Mouse (Mus musculus) hematopoietic stem cell, adult 5-6 weeks (primary cell): ENCODE measurements around the gene Tnfrsf14. TPM values are rescaled to one million over a fixed set of nuclear protein-coding genes. Genes with fewer than 3 reads are reported as not detected.

Experiments used
- ATAC-seq, 2 experiments: fragments of 125-278 bp in 1 of 2; replicated peaks in 1 of 2; 2 replicates each; pipeline ENCODE4 v1.8.0; 2016 to 2017; ENCODE audit warnings: inconsistent platforms in 2 of 2, mild to moderate bottlenecking in 2 of 2, moderate number of reproducible peaks in 2 of 2, low read depth in 1 of 2, moderate TSS enrichment in 1 of 2; ENCODE audit not compliant: low FRiP score in 2 of 2, poor library complexity in 2 of 2, severe bottlenecking in 2 of 2, insufficient read depth in 1 of 2, low TSS enrichment in 1 of 2
- total RNA-seq: library from RNA; stranded (forward); fragments of 172-1452, 232-1000 nt; gene quantifications from 2 replicates; pipeline ENCODE4 v1.2.3, GENCODE M21; 2017

Gene Tnfrsf14
- total RNA-seq, 1 experiment from 2014 or later: 48.0 TPM

DNA sequence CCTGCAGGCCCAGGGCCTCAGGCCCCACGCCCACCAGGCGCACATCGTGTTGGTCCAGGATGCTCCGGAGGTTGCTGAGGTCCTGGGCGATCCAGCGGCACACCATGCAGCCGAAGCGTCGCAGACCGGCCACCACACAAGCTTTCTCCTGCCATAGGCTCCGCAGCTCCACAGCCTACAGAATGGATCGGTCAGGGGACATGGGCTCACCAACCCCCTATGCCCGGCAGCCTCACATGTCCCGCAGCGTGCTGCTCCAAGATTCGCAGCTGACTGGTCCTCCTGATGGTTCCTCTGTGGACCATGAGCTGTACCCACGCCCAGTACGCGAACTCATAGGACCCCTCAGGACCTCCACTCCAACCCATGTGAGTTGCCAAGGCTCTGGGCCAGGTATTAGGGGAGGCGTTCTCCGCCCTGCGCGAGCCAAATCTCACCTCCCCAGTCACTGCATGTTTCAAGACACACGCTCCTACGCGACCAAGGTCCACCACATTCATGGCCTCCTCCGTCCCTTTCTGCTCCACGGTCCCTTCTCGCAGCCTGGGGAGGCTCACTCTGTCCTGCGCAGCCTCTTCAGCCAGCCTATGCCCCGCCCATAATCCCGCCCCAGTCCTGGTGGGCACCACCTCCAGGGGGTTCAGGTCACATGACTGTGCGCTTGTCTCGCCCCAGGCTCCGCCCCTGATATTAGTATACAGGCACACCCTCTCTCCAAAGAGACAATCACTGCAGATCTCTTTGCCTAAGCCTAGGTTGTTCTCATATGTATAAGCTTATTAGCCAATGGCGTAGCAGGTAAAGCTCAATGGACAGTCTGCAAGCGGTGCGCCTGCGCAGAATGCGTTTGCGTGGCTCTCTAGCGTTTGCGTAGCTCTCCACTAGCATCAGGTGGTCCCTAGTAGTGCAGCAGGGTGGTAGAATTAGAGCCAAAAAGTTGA is 29.6 kb downstream of the Tnfrsf14 start, which contains the start of gene Fam213b:
Gene Fam213b (minus strand): TSS at position 630 of the 941 bp plus-strand sequence.
- peak; percentile 85 to 90 for ATAC-seq

DNA sequence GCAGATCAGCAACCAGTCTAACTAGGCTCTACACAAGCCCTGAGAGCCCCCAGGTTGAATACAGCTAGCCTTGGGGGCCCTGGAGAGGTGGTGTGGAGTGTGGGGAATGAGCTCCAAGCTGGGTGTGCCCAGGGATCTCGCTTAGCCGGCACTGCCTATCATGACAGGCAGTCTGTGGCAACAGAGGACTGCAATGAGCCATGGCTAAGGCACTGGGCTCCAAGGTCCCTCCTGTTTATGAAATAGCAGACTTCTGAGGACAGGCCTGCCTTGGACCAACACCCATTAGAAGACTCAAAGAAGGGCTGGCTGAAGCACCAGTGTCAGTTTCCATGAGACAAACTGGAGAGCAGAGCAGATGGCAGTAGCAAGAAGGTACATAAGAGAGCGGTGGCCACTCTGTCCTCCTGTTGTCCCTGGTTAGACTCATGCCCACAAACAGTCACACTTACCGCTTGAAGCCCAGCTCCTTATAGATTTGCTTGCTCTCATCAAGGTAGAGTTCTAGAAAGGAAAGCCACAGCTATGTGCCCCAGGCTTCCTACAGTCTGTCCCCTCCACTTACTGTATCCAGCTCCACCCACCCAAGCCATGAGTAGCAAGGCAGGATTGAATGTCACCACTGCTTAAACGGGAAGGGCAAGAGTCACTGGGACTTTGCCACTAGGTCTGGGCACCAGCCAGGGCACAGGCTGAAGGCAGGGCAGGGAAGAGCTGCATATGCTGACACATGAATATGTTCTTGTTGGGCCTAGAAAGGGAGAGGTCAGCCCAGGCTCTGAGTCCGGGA is 30.5 kb downstream of the Tnfrsf14 start:
- ATAC-seq: no peak

DNA sequence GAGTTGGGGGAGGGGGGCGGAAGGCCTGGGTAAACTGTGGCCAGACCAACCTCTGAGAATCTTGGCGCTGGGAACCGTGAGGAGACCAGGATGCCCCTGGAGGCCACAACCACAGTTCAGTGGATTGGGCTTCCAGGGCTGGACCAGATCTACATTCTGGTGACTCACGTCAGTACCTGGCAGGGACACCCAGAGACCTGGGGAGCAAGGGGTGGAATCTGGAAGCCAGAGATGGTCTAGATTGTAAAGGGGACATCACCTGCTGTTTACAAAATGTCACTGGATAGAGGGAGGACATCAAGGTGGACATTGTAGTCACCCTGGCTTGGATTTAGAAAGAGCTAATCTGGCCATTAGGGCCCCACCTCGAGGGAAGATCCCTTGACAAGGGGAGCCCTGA is 32.8 kb downstream of the Tnfrsf14 start:
- ATAC-seq: no peak

DNA sequence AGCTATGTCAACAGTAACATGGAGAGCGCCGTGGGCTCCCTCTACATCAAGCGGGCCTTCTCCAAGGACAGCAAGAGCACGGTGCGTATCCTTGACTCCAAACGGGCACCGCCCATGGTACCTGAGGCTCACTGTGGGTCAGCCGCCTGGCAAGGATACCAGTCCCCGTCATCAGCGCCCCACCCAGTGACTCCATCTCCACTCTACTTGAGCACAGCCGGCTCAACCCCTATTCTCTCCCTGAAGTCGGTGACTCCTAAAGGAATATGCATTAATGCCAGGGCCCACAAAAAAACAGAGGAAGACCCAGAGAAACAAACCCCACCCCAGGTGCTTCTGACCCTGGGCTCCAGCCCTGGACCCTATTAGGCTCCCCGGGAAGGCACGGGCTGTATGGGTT is 37.5 kb downstream of the Tnfrsf14 start:
- ATAC-seq: no peak

DNA sequence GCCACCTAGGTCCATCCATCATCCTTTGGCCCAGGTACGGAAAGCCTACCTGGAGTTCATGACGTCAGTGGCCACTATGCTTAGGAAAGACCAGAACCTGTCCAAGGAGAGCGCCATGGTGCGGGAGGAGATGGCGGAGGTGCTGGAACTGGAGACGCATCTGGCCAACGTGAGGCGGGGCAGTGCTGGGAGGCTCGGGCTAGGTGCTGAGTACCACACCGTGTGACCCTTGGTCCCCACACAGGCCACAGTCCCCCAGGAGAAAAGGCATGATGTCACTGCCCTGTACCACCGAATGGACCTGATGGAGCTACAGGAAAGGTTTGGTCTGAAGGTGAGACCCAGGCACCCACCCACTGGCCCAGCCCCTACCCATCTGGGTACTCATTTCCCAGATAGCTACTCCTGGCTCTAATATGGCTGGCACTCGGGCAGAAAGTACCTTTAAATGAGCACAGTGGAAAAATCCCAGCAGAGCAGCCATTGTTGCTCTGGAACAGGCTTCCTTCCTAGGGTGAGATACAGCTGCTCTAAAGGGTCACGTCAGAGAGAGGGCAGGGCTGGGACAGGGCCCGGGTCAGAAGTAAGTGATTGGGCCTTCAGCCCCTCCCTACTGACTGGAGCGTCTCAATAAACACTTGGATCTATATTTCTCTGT is 40.6 kb downstream of the Tnfrsf14 start:
- ATAC-seq: no peak

DNA sequence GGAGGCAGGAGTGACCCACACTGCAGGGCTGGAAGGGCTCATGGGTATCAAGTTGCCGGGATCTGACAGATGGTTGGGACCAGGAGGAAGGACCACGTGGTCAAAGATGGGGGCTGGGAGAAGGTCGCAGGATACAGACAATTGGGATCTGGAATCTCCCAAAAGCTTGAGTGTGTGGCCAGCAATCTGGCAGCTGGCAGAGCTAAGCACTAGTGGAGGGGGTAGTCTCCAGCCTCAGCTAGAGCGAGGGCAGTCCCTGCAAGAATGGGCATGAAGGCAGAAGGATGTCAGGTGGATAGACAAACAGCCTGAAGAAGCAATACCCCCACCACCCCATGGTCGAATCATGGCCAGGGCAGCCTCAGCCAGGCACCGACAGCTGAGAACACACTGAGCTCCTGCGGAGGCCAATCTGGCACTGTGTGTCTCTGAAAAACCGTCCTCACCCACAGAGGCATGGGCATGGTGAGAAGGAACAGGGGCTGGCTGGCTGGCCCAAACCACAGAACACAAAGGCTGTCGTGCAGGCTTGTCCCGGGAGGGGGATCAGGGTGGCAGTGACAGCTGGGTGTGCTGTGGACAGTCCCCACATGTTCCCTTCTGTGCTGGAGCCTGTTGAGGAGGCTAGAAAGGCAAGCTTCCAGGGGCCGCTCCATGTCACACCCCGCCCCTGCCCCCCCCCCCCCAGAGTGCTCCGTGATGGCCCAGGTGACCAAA is 41.3 kb downstream of the Tnfrsf14 start:
- ATAC-seq: no peak

DNA sequence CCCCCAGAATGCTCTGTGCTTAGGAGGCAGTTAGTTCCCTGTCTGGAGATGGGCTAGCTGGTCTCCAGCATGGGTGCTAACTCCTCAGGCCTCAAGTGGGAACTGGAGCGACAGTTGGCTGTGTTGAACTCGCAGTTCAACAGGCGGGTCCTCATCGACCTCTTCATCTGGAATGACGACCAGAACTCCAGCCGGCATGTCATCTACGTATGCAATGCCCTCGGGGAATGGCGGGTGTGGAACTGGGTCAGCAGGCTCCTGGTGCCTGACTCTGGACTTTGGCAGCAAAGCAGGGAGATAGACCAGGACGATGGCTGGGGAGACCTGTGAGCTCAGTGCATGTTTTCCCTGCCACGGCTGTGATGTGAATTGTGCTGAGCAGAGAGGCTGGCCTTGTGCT is 42.9 kb downstream of the Tnfrsf14 start:
- ATAC-seq: no peak

DNA sequence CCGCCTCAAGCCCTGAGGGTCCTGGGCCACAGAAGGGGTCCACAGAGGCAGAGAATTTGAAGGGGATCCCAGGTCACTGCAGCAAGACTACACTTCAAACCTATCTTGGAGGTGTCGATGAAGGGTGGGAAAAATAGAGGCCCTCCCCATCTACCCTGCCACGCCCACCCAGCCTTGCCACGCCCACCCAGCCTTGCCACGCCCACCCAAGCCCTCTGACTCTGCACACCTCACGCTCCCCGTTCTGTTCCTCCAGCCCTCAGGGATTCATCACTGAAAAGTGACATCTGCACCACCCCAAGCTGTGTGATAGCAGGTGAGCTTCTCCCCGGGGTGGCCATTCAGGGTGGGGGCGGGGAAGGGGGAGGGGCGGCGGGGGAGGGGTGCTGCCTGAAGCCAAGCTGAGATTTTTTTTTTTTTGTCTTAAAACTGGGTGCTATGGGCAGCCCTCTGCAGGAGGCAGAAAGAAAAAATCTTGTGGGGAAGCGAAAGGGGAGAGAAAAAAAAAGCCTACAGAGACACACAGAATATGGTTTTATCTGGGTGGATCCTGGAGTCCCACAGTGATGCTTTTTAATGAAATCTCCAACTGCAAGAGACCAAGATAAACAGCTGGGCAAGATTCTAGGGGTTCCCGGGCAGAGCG is 46.2 kb downstream of the Tnfrsf14 start:
- ATAC-seq: no peak

DNA sequence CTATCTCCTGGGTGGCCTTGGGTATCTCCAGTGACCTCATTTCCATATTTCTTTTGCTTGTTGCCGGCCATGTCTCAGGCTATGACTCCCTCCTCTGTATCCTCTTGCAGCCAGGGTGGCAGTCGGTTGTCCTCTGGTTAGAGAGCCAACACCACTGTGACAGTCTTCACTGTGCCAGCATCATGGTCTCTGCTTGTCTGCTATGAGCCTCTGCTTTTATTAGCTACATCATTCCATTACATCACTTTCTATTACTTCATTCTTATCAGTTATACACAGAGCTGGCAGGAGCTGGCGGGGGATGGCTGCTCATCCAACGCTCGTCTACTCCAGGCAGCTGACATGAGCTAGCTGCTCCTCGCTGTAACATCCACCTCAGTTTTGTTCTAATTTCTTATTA is 47.6 kb downstream of the Tnfrsf14 start:
- ATAC-seq: peak in 1 of 2 experiments; percentile 21; a peak in 1 of 4 replicates

DNA sequence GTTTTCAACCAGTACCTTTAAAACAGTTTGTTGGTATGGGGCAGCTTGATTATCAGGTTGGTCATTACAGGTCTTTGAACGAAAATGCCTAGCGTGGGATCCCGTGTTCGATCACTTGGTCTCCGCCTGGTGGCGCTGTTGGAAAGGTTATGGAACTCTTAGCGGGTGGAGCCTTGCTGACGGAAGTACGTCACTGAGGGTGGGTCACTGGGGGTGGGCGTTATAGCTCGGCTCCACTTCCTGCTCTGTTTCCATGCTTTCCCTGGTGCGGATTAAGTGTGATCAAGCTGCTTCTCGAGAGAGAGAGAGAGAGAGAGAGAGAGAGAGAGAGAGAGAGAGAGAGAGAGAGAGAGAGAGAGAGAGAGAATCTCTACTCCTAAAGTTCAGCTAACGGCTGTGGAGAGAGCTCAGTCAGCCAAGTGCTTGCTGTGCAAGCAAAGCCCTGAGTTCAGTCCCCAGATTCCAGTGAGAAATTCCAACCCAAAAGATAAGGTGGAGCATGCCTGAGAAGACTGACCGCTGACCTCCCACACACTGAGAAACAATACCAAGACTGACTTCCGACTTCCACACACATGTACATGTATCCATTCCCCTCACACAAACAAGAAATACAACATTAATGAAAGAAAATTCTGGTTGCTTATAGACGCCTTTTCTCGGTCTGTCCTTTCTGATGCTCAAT is 50.4 kb downstream of the Tnfrsf14 start:
- peak; percentile 94 to 98 for ATAC-seq

DNA sequence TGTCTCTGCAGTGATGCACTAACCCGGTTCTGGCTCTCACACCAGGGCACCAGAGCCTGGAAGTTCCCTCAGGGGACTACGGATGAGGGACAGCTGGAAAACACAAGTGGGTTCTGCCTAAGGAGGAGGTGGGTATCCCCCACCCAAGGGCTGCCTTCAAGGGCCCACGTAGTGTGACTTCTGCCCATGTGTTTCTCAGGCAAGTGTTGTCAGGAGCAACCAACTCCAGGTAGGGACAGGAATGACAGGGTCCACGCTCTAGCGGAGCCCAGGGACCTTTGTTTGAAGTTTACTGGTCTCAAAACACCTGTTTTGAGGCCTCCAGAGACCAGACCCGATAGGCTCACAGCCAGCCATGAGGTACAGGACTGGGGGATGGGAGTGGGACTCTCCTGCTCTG is 55.2 kb downstream of the Tnfrsf14 start:
- ATAC-seq: no peak

Other genes with a start within 250 kb of the Tnfrsf14 start
- gene Ttc34, start 91.1 kb downstream of the Tnfrsf14 start, total RNA-seq: not detected in 2 replicates
- gene Mmel1, start 59.0 kb downstream of the Tnfrsf14 start, total RNA-seq: not detected in 2 replicates
- 0.94 and 2.0 TPM in 2 replicates for gene Fam213b, start 29.4 kb downstream of the Tnfrsf14 start, total RNA-seq
- 1.4 TPM in 1 of 2 replicates, not detected in the other for gene Hes5, start 32.4 kb upstream of the Tnfrsf14 start, total RNA-seq
- 26.7 and 41.8 TPM in 2 replicates for gene Pank4, start 35.6 kb upstream of the Tnfrsf14 start, total RNA-seq
- 0.19 TPM in 1 of 2 replicates, not detected in the other for gene Plch2, start 128.2 kb upstream of the Tnfrsf14 start, total RNA-seq
- gene Pex10, start 138.5 kb upstream of the Tnfrsf14 start, total RNA-seq: 12.9 and 14.6 TPM in 2 replicates
- 113 and 117 TPM in 2 replicates for gene Rer1, start 157.8 kb upstream of the Tnfrsf14 start, total RNA-seq
- 4.6 and 8.6 TPM in 2 replicates for gene Morn1, start 158.0 kb upstream of the Tnfrsf14 start, total RNA-seq